Mouse (Mus musculus) kidney, adult 2 months (tissue): ENCODE results near the gene Nutm2.

Source experiments
- CTCF ChIP-seq: fragments of 200-500 bp; conservative IDR thresholded peaks from 2 replicates; pipeline ENCODE4 v1.5.1; 2011; ENCODE audit warnings: low read depth, mild to moderate bottlenecking, control low read depth, low read length, moderate library complexity, mixed read lengths; ENCODE audit not compliant: insufficient read depth, insufficient read length
- POLR2A ChIP-seq: fragments of 200-500 bp; IDR thresholded peaks from one replicate; pipeline ENCODE4 v1.6.1; 2011; ENCODE audit warnings: low read depth, low read length, control low read depth

DNA sequence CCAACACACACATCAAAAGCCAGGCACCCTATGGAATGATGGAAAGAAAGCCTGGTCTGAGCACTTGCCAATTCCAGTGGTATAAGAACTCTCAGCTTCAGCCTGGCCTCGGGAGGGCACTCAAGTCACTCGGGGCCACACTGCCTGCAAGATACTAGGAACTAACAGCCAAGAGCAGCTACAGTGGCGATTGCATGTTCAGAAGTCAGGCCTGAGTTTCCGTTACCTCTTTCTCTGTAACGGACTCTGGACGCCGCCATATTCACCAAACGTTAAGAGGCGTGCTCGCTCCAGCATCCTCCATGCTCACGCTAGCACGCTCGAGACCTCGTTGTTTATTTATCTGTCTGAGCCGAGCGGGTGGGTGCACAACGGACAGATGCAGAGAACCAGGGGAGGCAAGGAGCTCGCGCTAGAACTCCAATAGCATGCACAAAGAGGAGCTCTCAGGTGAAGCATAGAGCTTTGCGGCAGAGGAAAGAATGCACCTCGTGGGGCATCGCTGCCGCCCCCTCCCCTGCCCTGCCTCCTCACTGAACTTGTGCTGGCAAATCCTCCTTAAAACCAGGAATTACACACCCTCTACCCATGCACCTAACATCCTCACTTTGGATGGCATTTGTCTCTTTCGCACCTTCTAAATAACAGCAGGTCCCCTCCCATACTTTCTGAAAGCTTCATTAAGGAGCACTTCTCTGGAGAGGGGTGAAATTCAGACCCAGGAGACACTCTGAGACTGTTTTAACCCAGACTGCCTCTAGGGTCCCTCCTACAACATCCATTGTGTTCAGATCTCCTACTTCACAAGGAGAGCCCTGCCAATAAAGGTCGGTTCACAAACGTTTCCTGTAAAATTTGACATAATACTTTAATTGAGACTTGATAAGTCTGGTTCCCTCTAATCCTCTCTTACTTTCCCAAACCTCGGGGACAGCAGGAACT lies 2.2 kb upstream of the Nutm2 start:
- TF ChIP-seq CTCF (no peak), POLR2A (no peak)
